Mouse (Mus musculus) intestine, postnatal 0 days (tissue): ENCODE data around the gene Celf2. TPM values are rescaled to one million over a fixed set of nuclear protein-coding genes. Genes with fewer than 3 reads are reported as not detected.

Source experiments
- ATAC-seq: fragments of 200-750 bp; cut with Nextera tagmentation; 2 replicates; pipeline ENCODE4 v1.8.0; 2017; ENCODE audit warnings: mild to moderate bottlenecking, moderate TSS enrichment, moderate library complexity
- H3K27ac ChIP-seq: fragments of 300-500 bp; sonication (generic); 2 replicates; pipeline ENCODE4 v1.5.1; 2014; ENCODE audit warnings: mild to moderate bottlenecking, low read depth, low read length, moderate library complexity
- H3K27me3 ChIP-seq: fragments of 300-500 bp; sonication (generic); replicated peaks from 2 replicates; pipeline ENCODE4 v1.6.1; 2014; ENCODE audit warnings: low read length, mixed read lengths; ENCODE audit not compliant: control insufficient read depth, insufficient read depth
- H3K36me3 ChIP-seq: fragments of 300-500 bp; sonication (generic); 2 replicates; pipeline ENCODE4 v1.6.1; 2014; ENCODE audit warnings: mild to moderate bottlenecking, moderate library complexity; ENCODE audit not compliant: control insufficient read depth, insufficient read depth
- H3K4me1 ChIP-seq: fragments of 300-500 bp; sonication (generic); replicated peaks from 2 replicates; pipeline ENCODE4 v1.6.1; 2014; ENCODE audit warnings: antibody characterized with exemption, low read length, mixed read lengths; ENCODE audit not compliant: control insufficient read depth, insufficient read depth
- H3K4me2 ChIP-seq: fragments of 300-500 bp; sonication (generic); replicated peaks from 2 replicates; pipeline ENCODE4 v1.6.1; 2014; ENCODE audit warnings: low read depth, mild to moderate bottlenecking, moderate library complexity
- H3K4me3 ChIP-seq: fragments of 300-500 bp; sonication (generic); 2 replicates; pipeline ENCODE4 v1.5.1; 2014; ENCODE audit warnings: low read depth, low read length
- H3K9ac ChIP-seq: fragments of 300-500 bp; sonication (generic); 2 replicates; pipeline ENCODE4 v1.6.1; 2014; ENCODE audit warnings: mild to moderate bottlenecking, low read depth, low read length
- H3K9me3 ChIP-seq: fragments of 300-500 bp; sonication (generic); 2 replicates; pipeline ENCODE4 v1.6.1; 2016; ENCODE audit warnings: mixed run types; ENCODE audit not compliant: control insufficient read depth
- CTCF ChIP-seq: sonication (generic); IDR thresholded peaks from 2 replicates; pipeline ENCODE4 v1.5.1; 2016; ENCODE audit warnings: low read depth, mild to moderate bottlenecking, control low read depth, antibody characterized with exemption, moderate library complexity
- WGBS: fragments of 180-500 bp; shearing (Covaris S2); extraction: QIAGEN DNeasy Blood & Tissue Kit; methylation state at CpG from one replicate; pipeline ENCODE4 v1.1.7; 2014; 5-methylcytosine and 5-hydroxymethylcytosine counted together
- polyA plus RNA-seq: library from polyadenylated mRNA; unstranded; fragments of >200 nt; fragmentation: Nextera tagmentation; extraction: Ambion mirVana; gene quantifications from 2 replicates; pipeline ENCODE4 v1.2.1, GENCODE M21; 2015

Celf2 gene
- polyA plus RNA-seq, 1 experiment from 2014 or later, result 16.8 TPM

DNA sequence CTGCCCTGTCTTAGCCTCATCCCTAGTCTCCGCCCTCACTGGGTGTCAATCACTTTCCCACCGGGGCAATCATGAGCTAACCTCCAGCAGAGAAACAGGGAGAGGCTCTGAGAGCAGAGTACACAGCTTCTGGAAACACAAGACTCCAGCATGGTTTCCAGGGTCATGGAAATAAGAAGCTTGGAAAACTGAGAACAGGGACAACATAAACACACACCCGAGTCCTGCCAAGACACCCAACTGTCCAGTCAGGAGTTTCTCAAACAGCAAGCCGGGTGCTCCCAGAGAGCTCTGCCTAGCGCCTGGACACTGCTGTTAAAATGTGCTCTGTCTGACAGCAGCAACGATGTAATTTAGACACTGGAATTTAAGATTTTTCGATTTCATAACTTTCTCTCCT lies 599.4 kb downstream of the Celf2 start:
- 58% methylated on average over 7 of the region's 7 CpGs for WGBS
- no peak for ATAC-seq

DNA sequence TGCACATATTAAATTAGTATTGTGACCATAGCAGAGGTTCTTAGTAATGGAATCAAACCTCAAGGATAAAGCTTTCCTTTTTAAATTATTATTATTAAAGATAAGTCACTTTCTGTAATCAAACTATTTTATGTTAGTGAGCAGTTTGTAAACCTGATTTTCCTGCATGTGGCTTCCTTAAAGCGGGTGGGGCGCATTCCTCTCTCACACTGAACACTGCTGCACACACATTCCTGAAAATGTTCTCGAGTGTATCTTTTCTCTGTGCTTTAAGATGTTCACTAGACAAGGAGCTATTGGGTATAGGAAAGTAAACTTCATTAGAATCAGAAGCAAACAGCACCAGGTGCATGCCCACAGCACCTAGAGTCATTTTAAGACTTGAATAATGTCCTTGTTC lies 605.0 kb downstream of the Celf2 start:
- no peak for TF ChIP-seq CTCF
- no peaks in the 10 kb centered on the region for H3K27me3 ChIP-seq
- H3K36me3 ChIP-seq, result no peaks in the 10 kb centered on the region
- H3K27ac ChIP-seq, result no peak overlapping the region
- no peak overlapping the region for H3K4me2 ChIP-seq
- no peaks in the 10 kb centered on the region for H3K4me1 ChIP-seq
- WGBS, result 59% methylated on average over 3 of the region's 3 CpGs
- no peak overlapping the region for H3K9ac ChIP-seq
- H3K9me3 ChIP-seq, result no peaks in the 10 kb centered on the region
- no peak for ATAC-seq
- no peak overlapping the region for H3K4me3 ChIP-seq

More for the DNA sequence above, 599.4 kb downstream of the Celf2 start:
- no peak for TF ChIP-seq CTCF
- Histone ChIP-seq H3K4me3 (no peak overlapping the region), H3K4me1 (no peaks in the 10 kb centered on the region), H3K9me3 (no peaks in the 10 kb centered on the region), H3K4me2 (no peak overlapping the region), H3K27me3 (no peaks in the 10 kb centered on the region), H3K27ac (no peak overlapping the region), H3K9ac (no peak overlapping the region), H3K36me3 (no peaks in the 10 kb centered on the region)

DNA sequence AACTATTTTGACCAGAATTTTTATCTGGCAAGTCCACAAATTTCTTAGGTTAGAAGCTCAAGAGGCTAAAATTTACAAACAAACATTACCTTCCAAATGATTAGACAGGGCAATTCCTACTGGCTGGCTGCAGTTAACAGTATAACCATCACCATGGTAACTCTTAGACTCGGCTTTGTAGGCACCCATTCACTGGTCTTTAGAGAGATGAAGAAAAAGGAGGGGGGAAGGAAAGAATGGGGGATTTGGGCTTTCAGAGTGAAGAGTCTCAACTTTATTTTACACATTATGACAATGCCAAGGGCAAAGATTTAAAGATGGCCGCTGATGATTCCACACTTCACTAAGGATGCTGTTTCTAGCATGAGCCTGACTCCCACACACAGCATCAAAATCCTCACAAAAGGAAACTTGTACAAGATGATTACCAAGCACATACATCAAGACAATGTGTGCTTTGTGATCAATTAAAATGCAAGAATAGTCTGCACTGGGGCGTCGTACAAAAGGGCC lies 606.1 kb downstream of the Celf2 start:
- WGBS, result 87% methylated on average over 4 of the region's 4 CpGs
- H3K4me2 ChIP-seq, result no peak overlapping the region

DNA sequence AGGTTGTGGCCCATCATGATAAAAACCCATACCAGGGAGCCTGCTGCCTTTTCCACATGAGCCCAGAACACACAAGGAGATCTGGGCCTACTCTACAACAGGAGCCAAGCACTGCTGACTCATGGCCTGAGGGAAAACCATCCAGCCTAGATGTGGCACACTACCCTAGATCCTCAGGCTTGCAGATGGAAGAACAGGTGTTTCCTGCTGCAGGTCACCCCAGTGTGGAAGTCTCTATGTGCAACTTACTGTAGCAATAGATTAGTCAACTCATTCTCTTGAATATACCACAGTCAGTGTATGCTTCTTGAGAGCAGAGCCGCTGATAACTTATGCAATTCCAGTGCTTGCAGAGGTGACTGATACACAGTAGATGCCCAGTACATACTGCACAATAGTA lies 612.5 kb downstream of the Celf2 start:
- Histone ChIP-seq H3K4me2 (no peak overlapping the region), H3K4me1 (no peaks in the 10 kb centered on the region), H3K36me3 (no peaks in the 10 kb centered on the region), H3K27me3 (no peaks in the 10 kb centered on the region), H3K9ac (no peak overlapping the region), H3K4me3 (no peak overlapping the region), H3K9me3 (no peaks in the 10 kb centered on the region), H3K27ac (no peak overlapping the region)
- 85% methylated on average over 1 of the region's 1 CpGs for WGBS
- TF ChIP-seq CTCF, result no peak
- no peak for ATAC-seq

More for the DNA sequence above, 606.1 kb downstream of the Celf2 start:
- no peak for ATAC-seq
- TF ChIP-seq CTCF, result no peak
- Histone ChIP-seq H3K4me1 (no peaks in the 10 kb centered on the region), H3K27me3 (no peaks in the 10 kb centered on the region), H3K9me3 (no peaks in the 10 kb centered on the region), H3K27ac (no peak overlapping the region), H3K36me3 (no peaks in the 10 kb centered on the region), H3K4me3 (no peak overlapping the region), H3K9ac (no peak overlapping the region)

DNA sequence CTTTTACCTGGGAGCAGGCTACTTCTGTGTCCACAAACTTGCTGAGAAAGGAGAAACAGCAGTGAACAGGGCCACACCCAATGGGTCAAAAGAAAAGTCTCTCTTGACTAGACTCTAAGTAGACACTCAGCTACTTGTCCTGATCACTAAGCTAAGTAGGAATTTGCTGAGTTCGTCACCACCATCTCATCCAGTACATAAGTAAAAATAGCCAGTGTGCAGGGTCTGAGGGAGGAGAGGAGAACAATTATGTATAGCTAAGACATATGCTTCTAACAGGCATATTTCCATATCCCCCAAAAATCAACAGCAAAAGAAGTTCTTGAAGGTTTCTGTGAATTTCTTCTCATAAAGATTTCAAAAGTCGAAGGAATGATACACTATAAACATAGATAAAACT lies 615.8 kb downstream of the Celf2 start:
- no peak overlapping the region for H3K4me2 ChIP-seq
- no peak overlapping the region for H3K4me3 ChIP-seq
- no peaks in the 10 kb centered on the region for H3K9me3 ChIP-seq
- no peaks in the 10 kb centered on the region for H3K36me3 ChIP-seq
- TF ChIP-seq CTCF, result no peak
- no peak overlapping the region for H3K9ac ChIP-seq
- no peak for ATAC-seq
- H3K4me1 ChIP-seq, result no peaks in the 10 kb centered on the region
- H3K27me3 ChIP-seq, result no peaks in the 10 kb centered on the region
- WGBS, result 82% methylated on average over 2 of the region's 2 CpGs
- no peak overlapping the region for H3K27ac ChIP-seq

DNA sequence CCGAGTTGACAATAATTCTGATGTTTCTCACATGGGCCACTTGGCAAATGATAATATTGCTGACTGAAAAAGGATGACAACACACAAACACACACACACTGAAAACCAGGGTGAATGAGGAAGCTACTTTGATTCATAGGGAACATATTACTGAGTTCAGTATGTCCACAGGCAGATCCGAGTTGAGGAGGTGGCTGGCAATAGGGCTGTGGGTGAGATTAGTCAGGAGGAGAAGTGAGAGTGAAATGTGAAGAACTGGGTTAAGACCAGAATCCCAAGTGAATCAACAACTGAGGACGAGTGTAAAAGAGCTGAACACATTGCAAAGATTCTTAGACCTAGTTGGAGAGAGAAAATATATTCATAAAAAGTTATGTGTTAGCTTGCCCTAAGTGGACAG lies 616.3 kb downstream of the Celf2 start:
- no peak overlapping the region for H3K27ac ChIP-seq
- H3K36me3 ChIP-seq, result no peaks in the 10 kb centered on the region
- H3K4me3 ChIP-seq, result no peak overlapping the region
- H3K4me1 ChIP-seq, result no peaks in the 10 kb centered on the region
- no peaks in the 10 kb centered on the region for H3K9me3 ChIP-seq
- no peak overlapping the region for H3K4me2 ChIP-seq
- H3K27me3 ChIP-seq, result no peaks in the 10 kb centered on the region
- no peak for ATAC-seq
- no peak overlapping the region for H3K9ac ChIP-seq
- WGBS, result 69% methylated on average over 3 of the region's 3 CpGs
- TF ChIP-seq CTCF, result no peak
